Mouse (Mus musculus) ES-E14 (cell line): Measurements from ENCODE around the gene Camk2b. TPM values are rescaled to one million over a fixed set of nuclear protein-coding genes. Genes with fewer than 3 reads are reported as not detected.
A peak's percentile ranks its signal among the peaks of the same experiment; 100 is the strongest.

Source experiments
- DNase-seq: peaks from one replicate; pipeline ENCODE4 v3.0.0-alpha.2; 2013; ENCODE audit warnings: low read depth, low spot score
- H3K27ac ChIP-seq: 2 replicates; pipeline ENCODE4 v1.5.1; 2012; ENCODE audit warnings: low read depth, mild to moderate bottlenecking, low read length, moderate library complexity, mixed read lengths; ENCODE audit not compliant: poor library complexity, insufficient read depth, severe bottlenecking
- H3K36me3 ChIP-seq: 2 replicates; pipeline ENCODE4 v1.6.1; 2012; ENCODE audit warnings: mild to moderate bottlenecking, low read length, moderate library complexity, mixed read lengths; ENCODE audit not compliant: control insufficient read depth, poor library complexity, insufficient read depth, severe bottlenecking
- H3K4me1 ChIP-seq, 2 experiments: fragments of 150-350 bp in 1 of 2; sonication (generic) in 1 of 2; 2 replicates each; pipeline ENCODE4 v1.6.1; 2012; ENCODE audit warnings: low read length in 2 of 2, mild to moderate bottlenecking in 1 of 2, mixed read lengths in 1 of 2; ENCODE audit not compliant: control insufficient read depth in 2 of 2, insufficient read depth in 2 of 2, poor library complexity in 1 of 2
- H3K4me3 ChIP-seq, 2 experiments: fragments of 150-350 bp in 1 of 2; sonication (generic) in 1 of 2; 2 replicates each; pipeline ENCODE4 v1.5.1; 2012; ENCODE audit warnings: low read length in 2 of 2, low read depth in 1 of 2, mild to moderate bottlenecking in 1 of 2, mixed read lengths in 1 of 2; ENCODE audit not compliant: insufficient read depth in 1 of 2, poor library complexity in 1 of 2, severe bottlenecking in 1 of 2
- H3K9ac ChIP-seq: 2 replicates; pipeline ENCODE4 v1.6.1; 2012; ENCODE audit warnings: low read depth, mild to moderate bottlenecking, low read length, mixed read lengths; ENCODE audit not compliant: poor library complexity, insufficient read depth, severe bottlenecking
- H3K9me3 ChIP-seq: fragments of 150-350 bp; sonication (generic); 2 replicates; pipeline ENCODE4 v1.6.1; 2012; ENCODE audit warnings: low read depth, mild to moderate bottlenecking, low read length; ENCODE audit not compliant: control insufficient read depth, insufficient read depth
- CHD2 ChIP-seq: IDR thresholded peaks from 2 replicates; pipeline ENCODE4 v1.6.1; 2014; ENCODE audit warnings: mild to moderate bottlenecking, low read depth, low read length, inconsistent platforms
- HCFC1 ChIP-seq: IDR thresholded peaks from 2 replicates; pipeline ENCODE4 v1.6.1; 2012; ENCODE audit warnings: low read length, inconsistent platforms, borderline replicate concordance; ENCODE audit not compliant: insufficient read depth
- MAFK ChIP-seq: IDR thresholded peaks from 2 replicates; pipeline ENCODE4 v1.6.1; 2014; ENCODE audit warnings: mild to moderate bottlenecking, low read depth, low read length, inconsistent platforms; ENCODE audit not compliant: insufficient read depth
- ZC3H11A ChIP-seq: IDR thresholded peaks from 2 replicates; pipeline ENCODE4 v1.6.1; 2012; ENCODE audit warnings: low read depth, mild to moderate bottlenecking, inconsistent platforms, low read length, borderline replicate concordance
- ZNF384 ChIP-seq: IDR thresholded peaks from 2 replicates; pipeline ENCODE4 v1.6.1; 2012; ENCODE audit warnings: low read depth, low read length, inconsistent platforms
- in situ Hi-C, 2 experiments: fragments of 600-800 bp; cut with MboI; formaldehyde crosslinking; loops; one replicate each; pipeline ENCODE4 v1.15.1; 2025; ENCODE audit warnings: low sequenced_read_pairs in 2 of 2, inconsistent platforms in 1 of 2; ENCODE audit not compliant: unreplicated experiment in 2 of 2
- total RNA-seq: library from RNA; depleted of rRNA; stranded (reverse); fragments of 300-350 nt; gene quantifications from 2 replicates; pipeline ENCODE4 v1.2.3, GENCODE M21; 2012

Camk2b gene
- total RNA-seq, 1 experiment = 6.4 TPM

GRCm38 (mm10) chr11:6000961-6001682 lies 65.0 kb downstream of the Camk2b start:
- H3K27ac ChIP-seq = no peak overlapping the region
- no peaks in the 10 kb centered on the region; the same call in 1 of the 2 replicates for H3K36me3 ChIP-seq
- DNase-seq = no peak
- TF ChIP-seq CHD2 (no peak), MAFK (no peak), ZC3H11A (no peak), ZNF384 (no peak), HCFC1 (no peak)
- H3K4me1 ChIP-seq = peaks cover 3 to 4% of the 10 kb centered on the region in 2 experiments; a peak in 2 of 4 replicates
- no peak overlapping the region for H3K9ac ChIP-seq
- no peak overlapping the region for H3K4me3 ChIP-seq
- in situ Hi-C loops = no loop called here
- no peaks in the 10 kb centered on the region for H3K9me3 ChIP-seq

- H3K9ac ChIP-seq = no peak overlapping the region
- H3K9me3 ChIP-seq = no peaks in the 10 kb centered on the region
- no peak overlapping the region for H3K4me3 ChIP-seq
- in situ Hi-C loops = loop anchor here (10.0 kb wide), 2 partner anchors 195 to 265 kb away; partner anchors contain the start of gene Ddx56 (in 1 of the 2)
- H3K27ac ChIP-seq = no peak overlapping the region
- H3K4me1 ChIP-seq = peaks cover 3 to 5% of the 10 kb centered on the region in 2 experiments; a peak in 2 of 4 replicates
- TF ChIP-seq ZNF384 (no peak), CHD2 (no peak), ZC3H11A (no peak), MAFK (no peak), HCFC1 (no peak)
- DNase-seq = no peak
- H3K36me3 ChIP-seq = no peaks in the 10 kb centered on the region; the same call in 1 of the 2 replicates
Observed at GRCm38 (mm10) chr11:5999832-6000771, 66.1 kb downstream of the Camk2b start.

- in situ Hi-C loops = loop anchor here (10.0 kb wide), 2 partner anchors 196 to 266 kb away; partner anchors contain the start of gene Ddx56 (in 1 of the 2)
- no peak for DNase-seq
- H3K4me3 ChIP-seq = no peak overlapping the region
- TF ChIP-seq CHD2 (no peak), ZNF384 (no peak), MAFK (no peak), ZC3H11A (no peak), HCFC1 (no peak)
- no peak overlapping the region for H3K9ac ChIP-seq
- H3K27ac ChIP-seq = no peak overlapping the region
- peaks cover 0 to 2% of the 10 kb centered on the region in 2 experiments; a peak in 1 of 4 replicates for H3K4me1 ChIP-seq
- no peaks in the 10 kb centered on the region; the same call in 1 of the 2 replicates for H3K36me3 ChIP-seq
- no peaks in the 10 kb centered on the region for H3K9me3 ChIP-seq
Observed at GRCm38 (mm10) chr11:5998472-5998871, 67.7 kb downstream of the Camk2b start.

- no peaks in the 10 kb centered on the region for H3K9me3 ChIP-seq
- H3K36me3 ChIP-seq = no peaks in the 10 kb centered on the region; the same call in 1 of the 2 replicates
- H3K4me3 ChIP-seq = no peak overlapping the region
- H3K4me1 ChIP-seq = peaks cover 2 to 7% of the 10 kb centered on the region in 2 experiments; a peak in 1 of 4 replicates
- H3K9ac ChIP-seq = no peak overlapping the region
- in situ Hi-C loops = loop anchor here (10.0 kb wide), 2 partner anchors 199 to 269 kb away; partner anchors contain the start of gene Ddx56 (in 1 of the 2)
- no peak overlapping the region for H3K27ac ChIP-seq
- peak; percentile 83 for DNase-seq
- TF ChIP-seq ZNF384 (no peak), ZC3H11A (peak; percentile 93)
Observed at GRCm38 (mm10) chr11:5995989-5996388, 70.2 kb downstream of the Camk2b start.
